Mouse (Mus musculus) liver, adult 2 months (tissue): ENCODE measurements at regions not wholly inside any gene's neighbourhood (a gene's known extent, or its start where the extent isn't known, plus 50 kb on each side); places are given as distances from the start of the nearest gene placed in this dataset.

ENCODE experiments used
- DNase-seq: peaks from one replicate; pipeline ENCODE4 v3.0.0-alpha.2; 2011; ENCODE audit warnings: low read depth, low spot score; ENCODE audit errors: extremely low read depth
- H3K27ac ChIP-seq: fragments of 200-500 bp; replicated peaks from 2 replicates; pipeline ENCODE4 v1.5.1; 2012; ENCODE audit warnings: low read depth, mild to moderate bottlenecking, control low read depth, inconsistent platforms, low read length; ENCODE audit not compliant: insufficient read depth
- H3K27me3 ChIP-seq: fragments of 200-500 bp; 2 replicates; pipeline ENCODE4 v1.6.1; 2012; ENCODE audit warnings: mild to moderate bottlenecking, moderate library complexity, low read length, inconsistent platforms; ENCODE audit not compliant: control insufficient read depth, insufficient read depth
- H3K36me3 ChIP-seq: fragments of 200-500 bp; 2 replicates; pipeline ENCODE4 v1.6.1; 2012; ENCODE audit warnings: low read length, inconsistent platforms; ENCODE audit not compliant: control insufficient read depth, insufficient read depth
- H3K4me1 ChIP-seq: fragments of 200-500 bp; 2 replicates; pipeline ENCODE4 v1.6.1; 2011; ENCODE audit warnings: low read length; ENCODE audit not compliant: control insufficient read depth, insufficient read depth
- H3K4me3 ChIP-seq: fragments of 200-500 bp; 2 replicates; pipeline ENCODE4 v1.5.1; 2011; ENCODE audit warnings: low read depth, mild to moderate bottlenecking, control low read depth, low read length, moderate library complexity; ENCODE audit not compliant: insufficient read depth
- H3K79me2 ChIP-seq: fragments of 200-500 bp; 2 replicates; pipeline ENCODE4 v1.6.1; 2012; ENCODE audit warnings: inconsistent platforms, mild to moderate bottlenecking, low read length, moderate library complexity; ENCODE audit not compliant: control insufficient read depth, insufficient read depth
- H3K9ac ChIP-seq: fragments of 200-500 bp; 2 replicates; pipeline ENCODE4 v1.6.1; 2012; ENCODE audit warnings: low read depth, mild to moderate bottlenecking, control low read depth, inconsistent platforms, low read length
- CTCF ChIP-seq: fragments of 200-500 bp; IDR thresholded peaks from 2 replicates; pipeline ENCODE4 v1.5.1; 2011; ENCODE audit warnings: low read depth, low read length, control low read depth
- POLR2A ChIP-seq: fragments of 200-500 bp; IDR thresholded peaks from 2 replicates; pipeline ENCODE4 v1.6.1; 2011; ENCODE audit warnings: low read length, control low read depth; ENCODE audit not compliant: insufficient read depth; ENCODE audit errors: extremely low read depth
- WGBS: fragments of 180-500 bp; shearing (Covaris S2); methylation state at CpG from one replicate; pipeline ENCODE4 v1.1.7; 2018; 5-methylcytosine and 5-hydroxymethylcytosine counted together

DNA sequence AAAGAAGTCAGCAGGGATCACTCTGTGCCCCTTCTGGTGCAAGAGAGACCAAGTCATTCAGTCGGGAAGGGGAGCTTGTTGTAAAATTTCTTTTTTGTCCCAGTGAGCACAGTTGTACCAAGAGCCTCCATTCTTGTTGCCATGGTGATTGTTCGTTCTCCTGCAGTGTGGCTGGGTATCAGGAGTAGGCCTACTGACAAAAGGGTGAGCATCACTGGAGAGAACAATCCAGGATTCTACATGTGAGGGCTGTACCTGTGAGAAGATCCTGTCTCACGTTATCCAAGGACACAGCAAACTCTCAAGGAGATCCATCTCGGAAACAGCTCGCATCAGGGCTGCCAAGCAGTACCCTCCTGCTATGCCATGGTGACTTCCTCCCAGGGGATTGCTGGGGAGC lies 347.6 kb downstream of the Wdr11 start:
- Histone ChIP-seq H3K27ac (no peak overlapping the region), H3K9ac (no peak overlapping the region), H3K4me3 (no peak overlapping the region), H3K27me3 (no peaks in the 10 kb centered on the region), H3K36me3 (no peaks in the 10 kb centered on the region), H3K4me1 (no peaks in the 10 kb centered on the region), H3K79me2 (no peaks in the 10 kb centered on the region)
- WGBS: 90% methylated on average over 5 of the region's 5 CpGs
- no peak for DNase-seq
- no peak for TF ChIP-seq CTCF
- no peak for TF ChIP-seq POLR2A

GRCm38 (mm10) chr7:129941311-129942029 lies 349.8 kb downstream of the Wdr11 start:
- no peak overlapping the region for H3K9ac ChIP-seq
- H3K27ac ChIP-seq: no peak overlapping the region
- no peaks in the 10 kb centered on the region for H3K36me3 ChIP-seq
- no peaks in the 10 kb centered on the region for H3K27me3 ChIP-seq
- no peaks in the 10 kb centered on the region for H3K79me2 ChIP-seq
- no peak for DNase-seq
- WGBS: 85% methylated on average over 9 of the region's 9 CpGs
- no peaks in the 10 kb centered on the region for H3K4me1 ChIP-seq
- TF ChIP-seq CTCF (no peak), POLR2A (no peak)
- H3K4me3 ChIP-seq: no peak overlapping the region

GRCm38 (mm10) chr7:129948613-129949110 lies 357.0 kb downstream of the Wdr11 start:
- Histone ChIP-seq H3K9ac (no peak overlapping the region), H3K79me2 (no peaks in the 10 kb centered on the region)
- WGBS: 80% methylated on average over 8 of the region's 8 CpGs

DNA sequence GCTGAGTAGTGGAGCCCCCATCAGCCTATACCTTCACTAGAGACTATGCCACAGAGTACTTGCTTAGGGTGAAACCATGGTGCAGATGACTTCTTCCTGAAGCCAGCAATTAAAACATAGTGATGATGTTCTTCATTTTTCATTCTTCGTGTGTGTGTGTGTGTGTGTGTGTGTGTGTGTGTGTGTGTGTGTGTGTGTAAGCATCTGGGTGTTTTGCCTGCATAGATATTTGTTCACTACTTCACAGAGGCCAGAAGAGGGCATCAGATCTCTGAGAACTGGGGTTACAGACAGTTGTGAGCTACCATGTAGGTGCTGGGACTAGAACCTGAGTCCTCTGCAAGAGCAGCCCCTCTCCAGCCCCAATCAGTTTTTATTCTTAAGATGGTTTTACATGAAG lies 358.8 kb downstream of the Wdr11 start:
- Histone ChIP-seq H3K27ac (no peak overlapping the region), H3K4me1 (no peaks in the 10 kb centered on the region), H3K4me3 (no peak overlapping the region), H3K9ac (no peak overlapping the region), H3K27me3 (no peaks in the 10 kb centered on the region), H3K79me2 (no peaks in the 10 kb centered on the region), H3K36me3 (no peaks in the 10 kb centered on the region)
- TF ChIP-seq CTCF (no peak), POLR2A (no peak)
- no peak for DNase-seq
- 85% methylated on average over 1 of the region's 1 CpGs for WGBS

More at GRCm38 (mm10) chr7:129948613-129949110, 357.0 kb downstream of the Wdr11 start:
- H3K27ac ChIP-seq: no peak overlapping the region
- no peak for DNase-seq
- TF ChIP-seq CTCF (peak; percentile 29; the same call in 1 of the 2 replicates), POLR2A (no peak)
- H3K27me3 ChIP-seq: no peaks in the 10 kb centered on the region
- H3K4me3 ChIP-seq: no peak overlapping the region
- no peaks in the 10 kb centered on the region for H3K4me1 ChIP-seq
- H3K36me3 ChIP-seq: no peaks in the 10 kb centered on the region

- no peak for TF ChIP-seq CTCF
- no peak for TF ChIP-seq POLR2A
- WGBS: 21% methylated on average over 3 of the region's 3 CpGs
- Histone ChIP-seq H3K9ac (no peak overlapping the region), H3K36me3 (no peaks in the 10 kb centered on the region), H3K4me1 (no peaks in the 10 kb centered on the region), H3K79me2 (no peaks in the 10 kb centered on the region), H3K27me3 (no peaks in the 10 kb centered on the region), H3K27ac (no peak overlapping the region), H3K4me3 (no peak overlapping the region)
- DNase-seq: no peak
Observed at GRCm38 (mm10) chr7:129958379-129958778, 366.7 kb downstream of the Wdr11 start.

DNA sequence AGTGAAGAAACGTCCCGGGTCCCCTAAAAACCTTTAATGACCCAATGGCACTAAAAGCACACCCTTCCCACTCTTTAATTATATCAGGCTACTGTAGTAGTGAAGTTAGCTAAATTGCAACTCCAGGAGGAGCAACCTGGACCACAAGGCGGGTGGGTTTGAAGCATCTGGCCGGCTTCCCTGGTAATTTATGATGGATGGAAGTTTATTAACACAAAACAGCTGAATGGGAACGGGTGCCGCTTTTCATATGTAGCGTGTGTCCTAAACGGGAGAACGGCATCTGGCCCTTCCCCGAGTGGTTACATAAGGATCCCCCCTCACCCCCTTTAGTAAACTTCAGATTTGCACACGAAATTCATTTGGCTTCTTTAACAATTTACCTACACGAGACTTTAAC lies 370.9 kb downstream of the Wdr11 start:
- 83% methylated on average over 12 of the region's 12 CpGs for WGBS
- Histone ChIP-seq H3K27me3 (no peaks in the 10 kb centered on the region), H3K4me3 (no peak overlapping the region), H3K9ac (no peak overlapping the region), H3K36me3 (no peaks in the 10 kb centered on the region), H3K79me2 (no peaks in the 10 kb centered on the region), H3K4me1 (no peaks in the 10 kb centered on the region), H3K27ac (no peak overlapping the region)
- TF ChIP-seq POLR2A (no peak), CTCF (no peak)
- DNase-seq: no peak
